Mouse (Mus musculus): ENCODE results near the gene Slc46a1.

The Slc46a1 gene

GRCm38 (mm10) chr11:78502909-78503650, 37.6 kb downstream of the Slc46a1 start, which contains the start of gene Sebox:
TSS of gene Sebox (plus strand) at chr11:78503447.
- no peak for DNase-seq (ENCODE audit: low spot score)

DNA sequence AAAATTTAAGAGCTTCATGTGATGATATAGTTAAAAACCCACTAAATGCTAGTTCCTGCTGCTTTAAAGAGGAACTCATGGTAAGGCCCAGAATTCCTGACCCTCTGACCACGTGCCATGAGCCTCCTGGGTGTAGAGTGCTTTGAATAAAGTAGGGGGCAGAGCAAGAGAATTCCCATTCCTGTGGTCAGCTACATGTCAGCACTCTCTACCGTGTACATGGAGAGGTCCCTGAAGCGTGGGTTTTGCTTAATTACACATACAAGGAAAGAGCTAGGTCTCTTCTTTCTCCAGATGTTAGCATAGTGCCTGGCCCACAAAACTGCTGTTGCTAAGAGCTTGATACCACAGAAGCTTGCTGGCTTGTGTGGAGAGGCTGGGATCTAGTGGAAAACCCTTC, 39.9 kb downstream of the Slc46a1 start:
- DNase-seq (ENCODE audit: low spot score), result no peak

DNA sequence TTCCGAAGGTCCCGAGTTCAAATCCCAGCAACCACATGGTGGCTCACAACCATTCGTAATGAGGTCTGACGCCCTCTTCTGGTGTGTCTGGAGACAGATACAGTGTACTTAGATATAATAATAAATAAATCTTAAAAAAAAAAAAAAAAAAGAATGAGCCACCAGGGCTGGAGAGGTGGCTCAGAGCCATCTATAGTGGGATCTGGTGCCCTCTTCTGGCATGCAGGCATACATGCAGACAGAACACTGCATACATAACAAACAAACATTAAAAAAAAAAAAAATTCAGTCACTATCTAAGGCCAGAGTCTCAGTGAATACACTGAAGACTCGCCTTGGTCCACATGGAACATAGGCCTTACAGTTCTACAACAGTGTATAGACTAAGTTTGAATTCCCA, 43.7 kb downstream of the Slc46a1 start:
- no peak for DNase-seq (ENCODE audit: low spot score)

- peak; percentile 93 for DNase-seq (ENCODE audit: low spot score)
Measured at GRCm38 (mm10) chr11:78512025-78512957, 46.8 kb downstream of the Slc46a1 start, which contains the start of the genes Tmem199 and Poldip2. TSS of gene Tmem199 (minus strand) at chr11:78512172. TSS of gene Poldip2 (plus strand) at chr11:78512193.

- no peak for DNase-seq (ENCODE audit: low spot score)
Measured at GRCm38 (mm10) chr11:78513106-78513790, 47.8 kb downstream of the Slc46a1 start.

DNA sequence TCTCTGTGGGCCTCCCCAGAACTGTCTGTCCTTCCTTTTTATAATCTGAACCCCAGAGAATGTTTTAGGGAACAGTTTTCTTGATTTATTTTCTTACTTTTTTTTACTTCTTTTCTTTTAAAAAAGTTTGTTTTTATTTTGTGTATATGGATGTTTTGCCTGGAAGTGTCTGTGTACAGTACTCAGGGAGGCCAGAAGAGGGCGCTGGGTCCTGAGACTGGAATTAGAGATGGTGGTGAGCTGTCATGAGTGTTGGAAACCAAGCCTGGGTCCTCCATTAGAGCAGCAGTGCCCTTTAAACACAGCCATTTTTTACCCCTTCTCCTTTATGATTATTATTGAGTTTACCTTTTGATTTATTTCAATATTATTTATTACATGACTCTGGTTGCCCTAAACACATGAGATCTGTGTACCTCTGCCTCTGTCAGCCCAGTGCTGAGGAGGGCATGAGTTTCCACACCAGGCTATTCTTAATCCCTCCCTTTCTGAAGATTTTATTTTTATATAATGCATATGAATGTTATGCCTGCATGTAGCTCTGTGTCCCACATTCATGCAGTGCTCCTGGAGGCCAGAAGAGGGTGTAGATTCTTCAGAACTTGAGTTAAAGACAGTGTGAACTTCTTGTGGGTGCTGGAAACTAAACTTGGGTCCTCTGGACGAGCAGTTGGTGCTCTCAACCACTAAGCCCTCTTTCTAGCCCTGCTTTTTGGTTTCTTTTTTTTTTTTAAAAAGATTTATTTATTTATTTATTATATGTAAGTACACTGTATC, 50.2 kb downstream of the Slc46a1 start:
- DNase-seq (ENCODE audit: low spot score), result no peak

DNA sequence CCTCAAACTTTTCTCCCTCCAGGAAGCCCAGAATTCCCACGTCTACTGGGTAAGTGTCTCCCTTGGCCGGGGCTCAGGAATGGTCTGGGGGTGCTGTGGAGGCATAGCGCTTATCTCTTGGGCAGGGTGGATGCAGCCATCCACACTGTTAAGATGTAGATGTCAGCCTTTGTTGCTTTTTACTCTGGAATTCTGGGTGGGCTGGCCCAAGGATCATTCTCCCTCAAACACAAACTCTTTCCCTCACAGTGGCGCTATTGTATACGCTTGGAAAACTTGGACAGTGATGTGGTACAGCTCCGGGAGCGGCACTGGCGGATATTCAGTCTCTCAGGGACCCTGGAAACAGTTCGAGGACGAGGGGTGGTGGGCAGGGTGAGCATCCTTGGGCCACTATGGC, 53.4 kb downstream of the Slc46a1 start:
- DNase-seq (ENCODE audit: low spot score), result no peak

All from testis, postnatal 14 days (tissue).